Mouse (Mus musculus) brain, embryonic 14.5 days (tissue): ENCODE measurements around the gene Lce1b. TPM values are rescaled to one million over a fixed set of nuclear protein-coding genes. Genes with fewer than 3 reads are reported as not detected.
"Not testable (repeated sequence)": the region's sequence is repeated elsewhere in the genome, so short reads cannot be mapped to it uniquely, and the experiment has no call there.

Source experiments
- DNase-seq: peaks from one replicate; pipeline ENCODE4 v3.0.0-alpha.2; 2011; ENCODE audit warnings: low read depth
- CTCF ChIP-seq: fragments of 200-500 bp; IDR thresholded peaks from 2 replicates; pipeline ENCODE4 v1.5.1; 2012; ENCODE audit warnings: inconsistent platforms, mild to moderate bottlenecking, moderate library complexity, borderline replicate concordance; ENCODE audit not compliant: insufficient read depth, insufficient read length; ENCODE audit errors: extremely low read depth
- POLR2A ChIP-seq: fragments of 200-500 bp; IDR thresholded peaks from 2 replicates; pipeline ENCODE4 v1.6.1; 2012; ENCODE audit warnings: mild to moderate bottlenecking, inconsistent platforms, borderline replicate concordance; ENCODE audit not compliant: poor library complexity, insufficient read depth, insufficient read length, severe bottlenecking; ENCODE audit errors: extremely low read depth
- polyA plus RNA-seq: library from polyadenylated mRNA; depleted of rRNA; stranded (reverse); fragments of >200 nt; gene quantifications from 2 replicates; pipeline ENCODE4 v1.2.3, GENCODE M21; 2012; rRNA removed

The Lce1b gene
- not detected in 2 replicates for polyA plus RNA-seq

GRCm38 (mm10) chr3:92656826-92657225 is at the start of gene Lce1b:
TSS of gene Lce1b (minus strand) at chr3:92656926.
- TF ChIP-seq CTCF (no peak), POLR2A (no peak)
- DNase-seq = no peak

DNA sequence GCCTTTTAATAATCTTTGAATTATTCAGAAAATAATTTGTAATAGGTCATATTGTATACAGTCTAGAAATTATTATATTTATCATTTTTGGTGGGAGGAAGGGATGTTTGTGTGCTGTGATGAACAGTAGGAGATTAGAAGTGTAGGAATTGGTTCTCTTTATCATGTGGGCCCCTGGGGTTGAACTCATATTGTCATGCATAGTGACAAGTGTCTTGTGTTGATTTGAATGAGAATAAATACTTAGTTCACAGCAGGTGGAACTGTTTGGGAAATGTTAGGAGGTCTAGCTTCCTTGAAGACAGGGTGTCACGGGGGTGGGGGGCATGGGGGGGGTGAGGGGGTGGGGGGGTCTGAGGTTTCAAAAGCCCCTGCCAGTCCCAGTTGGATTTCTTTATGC is 37.9 kb upstream of the Lce1b start:
- DNase-seq = no peak
- TF ChIP-seq CTCF (no peak), POLR2A (no peak)

DNA sequence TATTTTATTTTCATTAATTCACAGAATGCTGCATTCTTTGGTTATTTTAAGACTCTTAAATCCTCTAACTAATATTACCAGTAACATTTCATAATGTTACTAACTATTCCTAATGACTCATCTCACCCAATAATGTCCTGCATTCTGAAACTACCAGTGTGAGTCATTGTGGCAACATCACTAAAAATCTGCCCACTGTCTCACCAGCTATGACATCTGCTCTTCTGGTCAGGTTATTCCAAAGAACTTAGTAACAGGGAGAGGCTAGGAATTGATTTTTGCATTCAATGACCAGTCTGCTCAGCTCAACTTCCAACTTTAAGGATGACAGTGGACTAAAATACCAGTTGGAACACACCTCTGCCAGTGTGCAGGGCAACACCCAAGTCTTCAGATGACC is 35.0 kb upstream of the Lce1b start:
- DNase-seq = no peak
- no peak for TF ChIP-seq CTCF
- TF ChIP-seq POLR2A = no peak

GRCm38 (mm10) chr3:92689154-92689553 is 32.4 kb upstream of the Lce1b start:
- DNase-seq = not testable (repeated sequence)

GRCm38 (mm10) chr3:92687110-92687509 is 30.4 kb upstream of the Lce1b start, which contains the start of gene Lce1d:
TSS of gene Lce1d (minus strand) at chr3:92687210.
- TF ChIP-seq POLR2A (no peak), CTCF (no peak)
- no peak for DNase-seq

GRCm38 (mm10) chr3:92678947-92679346 is 22.2 kb upstream of the Lce1b start, which contains the start of gene Lce1c:
TSS of gene Lce1c (plus strand) at chr3:92679247.
- TF ChIP-seq CTCF = no peak
- TF ChIP-seq POLR2A = no peak
- no peak for DNase-seq

DNA sequence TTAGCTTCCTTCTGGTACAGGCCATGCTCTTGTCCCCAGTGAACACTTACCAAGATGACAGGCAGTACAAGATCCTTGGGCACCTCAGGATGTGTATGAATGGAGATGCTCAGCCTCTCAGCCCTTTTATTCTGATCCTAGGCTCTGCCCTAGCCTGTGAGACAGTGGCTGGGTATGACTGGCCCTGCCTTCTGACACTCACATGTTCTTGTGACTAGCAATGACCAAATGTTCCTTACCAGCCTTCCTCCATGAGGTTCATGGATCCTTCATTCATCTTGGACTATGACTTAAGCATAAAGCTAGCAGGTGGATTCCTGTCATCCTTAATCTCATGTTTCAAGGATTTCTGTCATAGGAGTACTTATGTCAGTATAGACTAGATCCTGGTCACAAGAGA is 13.5 kb upstream of the Lce1b start, which contains the start of gene Lce1a2:
TSS of gene Lce1a2 (minus strand) at position 101 of the 400 bp plus-strand sequence.
- no peak for TF ChIP-seq POLR2A
- TF ChIP-seq CTCF = no peak
- no peak for DNase-seq

- TF ChIP-seq POLR2A (no peak), CTCF (no peak)
- no peak for DNase-seq
These were observed 8.5 kb downstream of the Lce1b start, which contains the start of gene Lce1a1 for GRCm38 (mm10) chr3:92648207-92648606. TSS of gene Lce1a1 (minus strand) at chr3:92648307.

- no peak for DNase-seq
- TF ChIP-seq CTCF = no peak
These were observed 16.9 kb downstream of the Lce1b start for GRCm38 (mm10) chr3:92639854-92640253.

DNA sequence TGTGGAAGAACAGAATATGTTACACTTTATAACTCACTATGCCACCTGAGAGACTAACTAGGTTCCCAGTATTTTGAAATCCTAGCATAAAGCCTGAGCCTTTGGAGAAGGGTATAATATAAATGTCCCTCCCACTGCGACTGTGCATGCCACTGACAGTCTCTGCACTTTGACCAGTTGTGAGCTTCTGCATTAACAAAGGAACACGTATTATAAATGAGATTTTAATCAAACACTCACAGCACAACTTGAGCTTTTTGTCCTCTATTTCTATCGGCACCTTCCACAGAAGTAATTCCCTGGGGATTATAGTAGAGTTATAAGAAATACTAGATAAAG is 18.1 kb downstream of the Lce1b start:
- TF ChIP-seq CTCF (no peak), POLR2A (no peak)
- peak; percentile 1 for DNase-seq

GRCm38 (mm10) chr3:92637745-92638652 is 18.7 kb downstream of the Lce1b start:
- DNase-seq = peak; percentile 80
- TF ChIP-seq POLR2A = no peak
- no peak for TF ChIP-seq CTCF

GRCm38 (mm10) chr3:92621560-92621959 is 35.2 kb downstream of the Lce1b start, which contains the start of gene Lce6a:
TSS of gene Lce6a (minus strand) at chr3:92621660.
- TF ChIP-seq CTCF (no peak), POLR2A (no peak)
- DNase-seq = no peak
